Mouse (Mus musculus) central nervous system, embryonic 14 days (tissue): ENCODE results near the gene Rprd2. TPM values are rescaled to one million over a fixed set of nuclear protein-coding genes. Genes with fewer than 3 reads are reported as not detected.

Source experiments
- polyA plus RNA-seq: library from polyadenylated mRNA; depleted of rRNA; stranded (reverse); fragments of >200 nt; gene quantifications from 2 replicates; pipeline ENCODE4 v1.2.3, GENCODE M21; 2012; rRNA removed

The Rprd2 gene
- polyA plus RNA-seq, result 21.9 and 24.5 TPM in 2 replicates

DNA sequence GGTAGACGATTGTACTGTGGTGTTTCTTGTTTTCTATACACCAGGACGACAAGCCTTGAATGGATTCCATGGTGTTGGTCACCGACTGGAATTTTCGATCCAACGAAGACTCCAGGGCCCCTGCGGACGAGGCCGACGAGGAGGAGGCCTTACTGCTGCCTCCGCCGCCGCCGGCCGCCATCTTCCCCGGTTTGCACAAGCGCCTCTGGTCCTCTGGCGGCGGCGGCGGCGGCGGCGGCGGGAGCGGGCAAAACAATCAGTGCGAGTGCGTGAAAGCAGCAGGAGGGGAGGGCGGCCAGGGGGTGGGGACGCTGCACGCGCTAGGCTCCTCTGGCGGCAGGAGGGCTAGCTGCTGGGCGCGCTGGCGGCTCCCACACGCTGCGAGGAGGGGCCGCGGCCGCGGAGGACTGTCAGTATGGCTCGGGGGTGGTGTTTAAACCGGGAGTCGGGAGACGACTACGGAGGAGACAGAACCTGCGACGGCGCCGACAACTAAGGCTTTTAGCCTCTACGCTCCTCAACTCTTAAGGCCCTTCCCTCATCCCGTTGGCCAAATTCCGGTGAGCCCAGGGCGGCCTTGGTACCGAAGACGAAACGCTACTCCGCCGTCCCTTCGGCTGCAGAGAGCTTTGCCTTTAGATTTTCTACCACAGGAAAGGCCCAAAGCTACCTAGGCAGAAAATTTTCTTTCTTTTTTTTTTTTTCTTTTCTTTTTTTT, at the start of gene Rprd2:
Rprd2 (minus strand) TSS at position 293 of the 718 bp plus-strand sequence.

DNA sequence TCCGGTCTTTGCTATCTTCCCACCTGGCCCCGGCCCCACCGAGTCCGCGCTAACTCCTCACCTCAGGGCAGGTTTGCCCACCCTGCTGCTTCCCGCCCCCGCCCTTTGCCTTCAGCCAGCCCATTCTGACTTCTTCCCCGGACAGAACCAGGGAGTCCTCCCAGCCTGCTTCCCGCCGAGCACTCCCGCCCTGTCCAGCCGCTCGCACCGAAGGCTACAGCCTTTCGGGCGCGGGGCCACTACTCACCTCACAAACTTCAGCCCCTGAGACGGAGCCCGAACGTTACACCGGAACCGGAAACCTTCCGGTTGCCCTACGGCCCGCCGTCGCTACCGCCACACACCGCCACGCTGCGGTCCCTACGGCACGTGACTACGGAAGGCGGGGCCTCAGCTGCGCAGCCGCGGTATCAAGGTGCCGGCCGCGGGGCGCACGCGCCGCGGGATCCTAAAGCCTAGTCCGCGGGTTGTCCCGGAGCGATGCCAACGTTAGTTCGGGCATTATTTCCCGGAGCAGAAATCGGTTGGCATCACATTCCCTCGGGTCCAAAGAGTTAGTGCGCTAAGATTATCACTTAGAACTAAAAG, 36.9 kb upstream of the Rprd2 start, which contains the start of gene Prpf3:
Prpf3 (minus strand) TSS at position 384 of the 588 bp plus-strand sequence.

DNA sequence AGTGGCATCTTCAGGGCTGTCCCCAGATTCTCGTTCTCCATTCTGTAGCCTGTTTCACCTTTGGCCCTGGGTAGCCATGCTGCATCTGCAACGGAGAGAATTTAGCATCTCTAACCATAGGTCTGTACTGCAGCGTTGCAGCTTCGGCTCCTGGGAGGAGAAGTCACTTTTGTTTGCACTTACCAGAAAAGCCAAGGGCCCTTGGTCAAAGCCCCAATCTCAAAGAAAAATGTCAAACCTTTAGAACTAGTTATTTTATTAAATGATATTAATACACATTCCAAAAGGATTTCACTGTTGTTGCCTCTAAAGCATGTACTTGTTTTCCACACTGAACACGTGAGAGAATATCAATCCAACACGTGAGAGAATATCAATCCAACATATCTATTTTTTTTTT, 58.6 kb downstream of the Rprd2 start, which contains the start of gene Tars2:
Tars2 (minus strand) TSS at position 101 of the 400 bp plus-strand sequence.

GRCm38 (mm10) chr3:95739353-95740104, 79.1 kb downstream of the Rprd2 start, which contains the start of gene Ecm1:
Gene Ecm1 (minus strand): TSS chr3:95739569.

Other genes with a start within 250 kb of the Rprd2 start
- gene Golph3l, start 229.9 kb downstream of the Rprd2 start, polyA plus RNA-seq, result 23.0 and 28.0 TPM in 2 replicates
- gene Ensa, start 193.9 kb downstream of the Rprd2 start, polyA plus RNA-seq, result 50.3 and 55.0 TPM in 2 replicates
- gene Mcl1, start 160.1 kb downstream of the Rprd2 start, polyA plus RNA-seq, result 68.8 and 72.7 TPM in 2 replicates
- 0.23 and 0.59 TPM in 2 replicates for gene Adamtsl4, start 130.9 kb downstream of the Rprd2 start, polyA plus RNA-seq
- gene Ecm1, start 79.3 kb downstream of the Rprd2 start, polyA plus RNA-seq, result 17.1 and 18.8 TPM in 2 replicates
- gene Tars2, start 58.7 kb downstream of the Rprd2 start, polyA plus RNA-seq, result 44.4 and 45.8 TPM in 2 replicates
- 53.4 and 56.5 TPM in 2 replicates for gene Prpf3, start 37.0 kb upstream of the Rprd2 start, polyA plus RNA-seq
- 186 and 193 TPM in 2 replicates for gene Mrps21, start 52.7 kb upstream of the Rprd2 start, polyA plus RNA-seq
- gene Ciart, start 63.4 kb upstream of the Rprd2 start, polyA plus RNA-seq, result 4.1 and 4.7 TPM in 2 replicates
- gene BC028528, start 73.1 kb upstream of the Rprd2 start, polyA plus RNA-seq, result 11.9 and 13.1 TPM in 2 replicates
- gene Aph1a, start 75.1 kb upstream of the Rprd2 start, polyA plus RNA-seq, result 89.3 and 92.6 TPM in 2 replicates
- gene Car14, start 85.8 kb upstream of the Rprd2 start, polyA plus RNA-seq, result 9.8 and 13.0 TPM in 2 replicates
- gene Anp32e, start 110.4 kb upstream of the Rprd2 start, polyA plus RNA-seq, result 162 and 193 TPM in 2 replicates
- 186 and 227 TPM in 2 replicates for gene Plekho1, start 177.1 kb upstream of the Rprd2 start, polyA plus RNA-seq
- gene Vps45, start 239.6 kb upstream of the Rprd2 start, polyA plus RNA-seq, result 33.9 and 36.1 TPM in 2 replicates